In the genomic region with DNA sequence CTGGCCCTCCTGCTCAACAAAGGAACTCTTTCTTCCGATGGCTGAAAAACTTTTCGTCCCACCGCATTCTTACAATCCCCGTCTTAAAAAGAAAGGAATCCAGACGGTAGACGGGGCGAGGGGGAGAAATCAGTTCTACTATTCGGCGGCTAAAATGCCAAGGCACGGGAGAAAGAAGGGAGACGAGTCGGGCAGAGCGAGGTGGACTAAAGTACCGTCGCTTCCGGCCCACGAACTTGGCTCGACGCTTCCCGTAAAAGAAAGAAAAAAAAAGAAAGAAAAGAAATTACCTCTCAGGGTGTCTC, we compare ENCODE assay signal across 8 mouse cellular contexts. TPM values are rescaled to one million over a fixed set of nuclear protein-coding genes. Genes with fewer than 3 reads are reported as not detected.
A peak's percentile ranks its signal among the peaks of the same experiment; 100 is the strongest.
DNase-seq lines count a peak whose midpoint lies in the region; ATAC-seq and TF ChIP-seq lines count a peak whose summit lies in the region.

No protein-coding gene starts in this region.

- no peak for TF ChIP-seq CTCF in heart, adult 2 months (IDR thresholded peaks at IDR 0.05)
- no peak for TF ChIP-seq CTCF in thymus, adult 2 months (IDR thresholded peaks at IDR 0.05; ENCODE audit: borderline replicate concordance, control insufficient read depth, extremely low read depth, insufficient read depth, low read length, poor library complexity)

- no peak for ATAC-seq in limb, embryonic 12.5 days (ENCODE audit: insufficient number of reproducible peaks, insufficient read depth, low FRiP score, low TSS enrichment, low read depth)
- no peak for ATAC-seq in stomach, embryonic 16.5 days (ENCODE audit: insufficient read depth, low FRiP score)

- under 1% methylated on average over 20 of the region's 20 CpGs for WGBS in heart, adult 2 months
- WGBS in thymus, adult 2 months: under 1% methylated on average over 20 of the region's 20 CpGs
- whole genome bisulfite sequencing in limb, embryonic 12.5 days: under 1% methylated on average over 20 of the region's 20 CpGs
- under 1% methylated on average over 20 of the region's 20 CpGs for WGBS in stomach, embryonic 16.5 days

- no peaks in the 10 kb centered on the region for H3K9me3 ChIP-seq in limb, embryonic 12.5 days
- no peaks in the 10 kb centered on the region for H3K9me3 ChIP-seq in stomach, embryonic 16.5 days (replicated peaks; ENCODE audit: control insufficient read depth, low read length)

- intact Hi-C loops in heart, adult 2 months (cut with DNase I): loop anchor here (2.0 to 5.0 kb wide), 6 partner anchors 48 to 187 kb away; a partner anchor contains a TSS
- intact Hi-C loops in heart, postnatal 25 days (cut with DNase I): loop anchor here (2.0 to 5.0 kb wide), 5 partner anchors 48 to 145 kb away; a partner anchor contains a TSS

- TF ChIP-seq EP300 in heart, adult 2 months (IDR thresholded peaks at IDR 0.05; ENCODE audit: insufficient read depth, low read depth, low read length): no peak

- DNase-seq in heart, adult 2 months: no peak
- no peak for DNase-seq in heart, postnatal 25 days (ENCODE audit: low spot score)
- no peak for DNase-seq in thymus, adult 2 months
- no peak for DNase-seq in thymus, adult 18-20 months
- no peak for DNase-seq in thymus, postnatal 36 days
- DNase-seq in T-cell, adult 2 months (ENCODE audit: low spot score): no peak

- peak overlapping the region; percentile 93 for H3K27ac ChIP-seq in heart, adult 2 months
- peak overlapping the region; percentile 87 for H3K27ac ChIP-seq in thymus, adult 2 months (ENCODE audit: control insufficient read depth, insufficient read depth, low read length)
- H3K27ac ChIP-seq in limb, embryonic 12.5 days: peak overlapping the region; percentile 100
- peak overlapping the region; percentile 100 for H3K27ac ChIP-seq in stomach, embryonic 16.5 days (ENCODE audit: low read length)

- TF ChIP-seq POLR2A in heart, adult 2 months (IDR thresholded peaks at IDR 0.05; ENCODE audit: insufficient read depth, low read depth, low read length): no peak
- no peak for TF ChIP-seq POLR2A in thymus, adult 2 months (IDR thresholded peaks at IDR 0.05; ENCODE audit: control insufficient read depth, extremely low read depth, insufficient read depth, low read length, poor library complexity)

- peak overlapping the region; percentile 96 for H3K9ac ChIP-seq in heart, adult 2 months (ENCODE audit: low read depth, low read length)
- H3K9ac ChIP-seq in limb, embryonic 12.5 days (replicated peaks): peak overlapping the region; percentile 100
- peak overlapping the region; percentile 100 for H3K9ac ChIP-seq in stomach, embryonic 16.5 days (ENCODE audit: low read length)

- H3K79me2 ChIP-seq in heart, adult 2 months (replicated peaks; ENCODE audit: control insufficient read depth, insufficient read depth, low read length): peaks cover 3% of the 10 kb centered on the region

- H3K4me1 ChIP-seq in heart, adult 2 months (ENCODE audit: control insufficient read depth, insufficient read depth, low read length): peaks cover 6% of the 10 kb centered on the region
- H3K4me1 ChIP-seq in thymus, adult 2 months (replicated peaks; ENCODE audit: control insufficient read depth, insufficient read depth, low read length): no peaks in the 10 kb centered on the region
- peaks cover 33% of the 10 kb centered on the region for H3K4me1 ChIP-seq in limb, embryonic 12.5 days (replicated peaks)
- H3K4me1 ChIP-seq in stomach, embryonic 16.5 days (ENCODE audit: control insufficient read depth, insufficient read depth, low read length): peaks cover 27% of the 10 kb centered on the region

- H3K27me3 ChIP-seq in heart, adult 2 months (ENCODE audit: control insufficient read depth, insufficient read depth, low read length): no peaks in the 10 kb centered on the region
- H3K27me3 ChIP-seq in thymus, adult 2 months (ENCODE audit: control insufficient read depth, insufficient read depth, low read length): no peaks in the 10 kb centered on the region
- H3K27me3 ChIP-seq in limb, embryonic 12.5 days: no peaks in the 10 kb centered on the region
- no peaks in the 10 kb centered on the region for H3K27me3 ChIP-seq in stomach, embryonic 16.5 days (ENCODE audit: control insufficient read depth, insufficient read depth, low read length)

- H3K36me3 ChIP-seq in heart, adult 2 months (ENCODE audit: control insufficient read depth, insufficient read depth, low read length): peaks cover 16% of the 10 kb centered on the region
- H3K36me3 ChIP-seq in thymus, adult 2 months (ENCODE audit: control insufficient read depth, insufficient read depth, low read length): no peaks in the 10 kb centered on the region
- H3K36me3 ChIP-seq in limb, embryonic 12.5 days: peaks cover 5% of the 10 kb centered on the region; the same call in 1 of the 2 replicates
- no peaks in the 10 kb centered on the region for H3K36me3 ChIP-seq in stomach, embryonic 16.5 days (ENCODE audit: control insufficient read depth, insufficient read depth, low read length)

- H3K4me3 ChIP-seq in heart, adult 2 months: peak overlapping the region; percentile 84
- H3K4me3 ChIP-seq in thymus, adult 2 months (ENCODE audit: control insufficient read depth, insufficient read depth, low read length): peak overlapping the region; percentile 98
- peak overlapping the region; percentile 88 for H3K4me3 ChIP-seq in limb, embryonic 12.5 days (replicated peaks)
- H3K4me3 ChIP-seq in stomach, embryonic 16.5 days (replicated peaks; ENCODE audit: low read length): peak overlapping the region; percentile 85

- H3K4me2 ChIP-seq in limb, embryonic 12.5 days: peak overlapping the region; percentile 74
- peak overlapping the region; percentile 76 for H3K4me2 ChIP-seq in stomach, embryonic 16.5 days (ENCODE audit: low read depth, low read length)

RNA-seq across cellular contexts. Expression of a gene that starts 0.4 kb away (rescaled TPM):
- total RNA-seq in heart, adult 2 months (2021): 10 to 100 TPM; 44.0 to 47.5 TPM
- 6.2 and 11.9 TPM in 2 replicates for polyA plus RNA-seq in heart, adult 2 months (2012; rRNA removed)
- total RNA-seq in heart, postnatal 25 days (2021): 10 to 100 TPM; 44.0 to 48.6 TPM
- polyA plus RNA-seq in thymus, adult 2 months (2012; rRNA removed): 19.7 and 20.4 TPM in 2 replicates
- 24.9 and 26.5 TPM in 2 replicates for polyA plus RNA-seq in limb, embryonic 12.5 days (2016; fragmentation: Nextera tagmentation; extraction: Ambion mirVana)
- 16.3 and 18.3 TPM in 2 replicates for polyA plus RNA-seq in stomach, embryonic 16.5 days (2015; fragmentation: Nextera tagmentation; extraction: Ambion mirVana)
